Mouse (Mus musculus) midbrain, embryonic 13.5 days (tissue): ENCODE results near the gene C1qtnf3. TPM values are rescaled to one million over a fixed set of nuclear protein-coding genes. Genes with fewer than 3 reads are reported as not detected.

Source experiments
- ATAC-seq: fragments of 200-750 bp; cut with Nextera tagmentation; 2 replicates; pipeline ENCODE4 v1.8.0; 2017; ENCODE audit warnings: mild to moderate bottlenecking, moderate TSS enrichment, moderate library complexity
- H3K27ac ChIP-seq: fragments of 300-500 bp; sonication (generic); 2 replicates; pipeline ENCODE4 v1.5.1; 2015; ENCODE audit warnings: inconsistent platforms, mild to moderate bottlenecking, moderate library complexity
- H3K27me3 ChIP-seq: fragments of 300-500 bp; sonication (generic); 2 replicates; pipeline ENCODE4 v1.6.1; 2015; ENCODE audit warnings: mild to moderate bottlenecking, inconsistent platforms
- H3K36me3 ChIP-seq: fragments of 300-500 bp; sonication (generic); 2 replicates; pipeline ENCODE4 v1.6.1; 2015; ENCODE audit warnings: mild to moderate bottlenecking, inconsistent platforms
- H3K4me1 ChIP-seq: fragments of 300-500 bp; sonication (generic); replicated peaks from 2 replicates; pipeline ENCODE4 v1.6.1; 2015; ENCODE audit warnings: inconsistent platforms
- H3K4me2 ChIP-seq: fragments of 300-500 bp; sonication (generic); replicated peaks from 2 replicates; pipeline ENCODE4 v1.6.1; 2015; ENCODE audit warnings: moderate library complexity, mild to moderate bottlenecking, inconsistent platforms
- H3K4me3 ChIP-seq: fragments of 300-500 bp; sonication (generic); replicated peaks from 2 replicates; pipeline ENCODE4 v1.5.1; 2015; ENCODE audit warnings: mild to moderate bottlenecking, inconsistent platforms
- H3K9ac ChIP-seq: fragments of 300-500 bp; sonication (generic); replicated peaks from 2 replicates; pipeline ENCODE4 v1.6.1; 2015; ENCODE audit warnings: mild to moderate bottlenecking, inconsistent platforms
- H3K9me3 ChIP-seq: fragments of 300-500 bp; sonication (generic); 2 replicates; pipeline ENCODE4 v1.6.1; 2016; ENCODE audit warnings: mild to moderate bottlenecking, inconsistent platforms
- WGBS: fragments of 180-500 bp; shearing (Covaris S2); methylation state at CpG from one replicate; pipeline ENCODE4 v1.1.7; 2015; 5-methylcytosine and 5-hydroxymethylcytosine counted together
- polyA plus RNA-seq: library from polyadenylated mRNA; unstranded; fragments of >200 nt; fragmentation: Nextera tagmentation; extraction: Ambion mirVana; gene quantifications from 2 replicates; pipeline ENCODE4 v1.2.1, GENCODE M21; 2015

C1qtnf3 gene
- polyA plus RNA-seq, 1 experiment from 2014 or later: 0.52 TPM

DNA sequence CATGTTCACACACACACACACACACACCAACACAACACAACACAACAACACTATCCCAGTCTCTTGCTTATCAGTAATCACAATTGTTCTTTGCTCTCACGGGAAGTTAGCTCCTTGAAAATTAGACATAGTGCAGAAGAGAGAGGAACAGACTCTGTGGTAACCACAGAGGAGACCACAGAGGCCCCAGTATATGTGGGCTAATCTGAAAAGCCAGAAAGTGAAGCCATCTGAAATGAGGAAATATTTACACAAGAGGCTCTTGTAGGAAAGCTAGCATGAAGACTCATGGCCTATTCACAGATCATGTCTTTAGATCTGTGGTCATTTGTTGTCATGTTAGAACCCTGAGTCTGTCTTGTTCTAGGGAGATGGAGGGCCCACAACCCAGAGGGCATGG, 18.2 kb upstream of the C1qtnf3 start:
- no peak for ATAC-seq
- no peak overlapping the region for H3K4me2 ChIP-seq
- no peaks in the 10 kb centered on the region for H3K4me1 ChIP-seq
- no peaks in the 10 kb centered on the region for H3K36me3 ChIP-seq
- no peaks in the 10 kb centered on the region for H3K27me3 ChIP-seq
- no peak overlapping the region for H3K4me3 ChIP-seq
- no peaks in the 10 kb centered on the region for H3K9me3 ChIP-seq
- no peak overlapping the region for H3K27ac ChIP-seq
- H3K9ac ChIP-seq: no peak overlapping the region
- WGBS: 85% methylated on average over 1 of the region's 1 CpGs

DNA sequence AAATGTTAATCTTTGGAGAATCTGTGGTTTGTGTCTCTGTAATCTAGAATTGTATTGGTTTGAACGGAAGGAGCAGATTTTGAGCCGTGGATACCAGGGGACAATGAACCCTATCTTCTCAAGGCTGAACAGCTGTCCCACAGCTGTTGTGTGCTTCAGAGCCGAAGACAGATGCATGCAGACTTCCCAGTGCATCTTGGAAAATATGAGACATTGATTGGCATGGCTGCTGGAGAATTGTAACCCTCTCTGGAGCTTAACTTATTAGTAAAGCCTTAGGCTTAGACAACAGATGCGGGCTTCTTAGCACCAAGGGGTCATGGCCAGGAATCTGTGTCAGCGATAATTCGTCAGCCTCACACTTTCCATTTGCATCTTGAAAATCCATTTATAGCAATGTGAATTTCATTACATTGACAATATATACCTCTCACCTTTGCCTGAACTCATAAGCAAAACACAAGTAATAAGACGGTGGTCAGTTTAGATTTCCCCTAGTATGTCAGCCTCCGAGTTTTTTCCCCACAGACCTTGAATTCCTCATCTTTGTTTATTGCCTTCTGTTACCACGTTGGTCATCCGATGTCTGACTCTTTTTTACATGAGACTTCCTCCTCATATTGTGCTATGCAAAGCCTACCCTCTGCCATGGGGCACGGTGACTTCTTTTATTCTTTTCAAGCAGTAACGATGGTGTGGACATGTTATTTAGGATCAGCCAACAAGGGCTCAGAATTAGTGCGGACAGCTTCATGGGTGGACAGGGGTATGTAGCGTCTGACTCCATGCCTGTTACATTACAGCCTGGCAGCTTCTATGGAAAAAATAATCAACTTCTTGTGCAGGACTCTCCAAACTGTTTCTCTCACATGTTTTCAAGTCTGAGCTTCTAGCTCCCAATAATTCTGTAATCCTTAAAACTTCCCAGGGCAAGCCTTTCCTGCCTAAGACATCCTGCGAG, 11.7 kb upstream of the C1qtnf3 start:
- Histone ChIP-seq H3K27ac (no peak overlapping the region), H3K36me3 (no peaks in the 10 kb centered on the region), H3K4me3 (no peak overlapping the region), H3K4me1 (no peaks in the 10 kb centered on the region), H3K4me2 (no peak overlapping the region), H3K9me3 (no peaks in the 10 kb centered on the region), H3K27me3 (no peaks in the 10 kb centered on the region), H3K9ac (no peak overlapping the region)
- WGBS: 89% methylated on average over 15 of the region's 15 CpGs
- no peak for ATAC-seq

DNA sequence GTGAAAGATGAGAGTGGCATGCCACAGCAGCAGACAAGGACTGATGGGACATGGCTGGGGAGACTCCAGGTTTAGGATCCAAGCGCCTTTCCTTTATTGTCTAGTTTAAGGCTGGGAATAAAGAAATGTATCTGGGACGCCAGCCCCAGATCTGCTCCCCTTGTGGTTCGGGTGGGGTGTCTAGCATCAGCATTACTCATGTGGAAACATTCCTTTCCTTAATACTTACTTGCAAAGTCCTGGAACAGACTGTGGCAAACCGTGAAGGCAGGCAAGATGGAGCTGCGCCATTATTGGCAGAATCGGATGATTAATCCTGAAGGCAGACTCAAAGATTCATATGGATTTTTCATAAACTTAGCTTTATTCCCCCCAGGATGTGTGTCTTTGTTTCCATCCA, 10.2 kb upstream of the C1qtnf3 start:
- Histone ChIP-seq H3K27ac (no peak overlapping the region), H3K4me2 (no peak overlapping the region), H3K4me3 (no peak overlapping the region), H3K9ac (no peak overlapping the region), H3K9me3 (no peaks in the 10 kb centered on the region), H3K36me3 (no peaks in the 10 kb centered on the region), H3K4me1 (no peaks in the 10 kb centered on the region), H3K27me3 (no peaks in the 10 kb centered on the region)
- 77% methylated on average over 6 of the region's 6 CpGs for WGBS
- no peak for ATAC-seq

DNA sequence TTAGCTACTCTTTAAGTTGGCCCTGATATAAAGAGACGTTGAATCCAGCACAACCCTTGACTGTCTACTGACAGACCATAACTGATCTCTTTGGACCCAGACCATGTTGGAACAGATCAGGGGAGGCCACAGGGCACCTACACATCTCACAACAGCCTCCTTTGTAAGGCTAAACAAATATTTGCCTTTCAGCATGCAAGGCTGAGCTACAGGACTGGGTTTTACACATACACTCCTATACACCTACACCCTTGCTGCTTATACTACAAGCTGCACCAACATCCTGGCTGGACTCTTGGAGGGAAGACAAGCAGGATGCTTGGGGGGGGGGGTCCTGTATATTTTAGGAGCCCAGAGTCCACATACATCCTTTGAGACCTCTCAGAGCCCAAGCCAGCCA, 4.3 kb upstream of the C1qtnf3 start:
- H3K4me2 ChIP-seq: no peak overlapping the region
- no peak overlapping the region for H3K27ac ChIP-seq
- H3K27me3 ChIP-seq: no peaks in the 10 kb centered on the region
- H3K36me3 ChIP-seq: no peaks in the 10 kb centered on the region
- H3K9me3 ChIP-seq: no peaks in the 10 kb centered on the region
- no peak overlapping the region for H3K9ac ChIP-seq
- H3K4me1 ChIP-seq: no peaks in the 10 kb centered on the region
- ATAC-seq: no peak
- WGBS: 93% methylated on average over 1 of the region's 1 CpGs
- H3K4me3 ChIP-seq: no peak overlapping the region

DNA sequence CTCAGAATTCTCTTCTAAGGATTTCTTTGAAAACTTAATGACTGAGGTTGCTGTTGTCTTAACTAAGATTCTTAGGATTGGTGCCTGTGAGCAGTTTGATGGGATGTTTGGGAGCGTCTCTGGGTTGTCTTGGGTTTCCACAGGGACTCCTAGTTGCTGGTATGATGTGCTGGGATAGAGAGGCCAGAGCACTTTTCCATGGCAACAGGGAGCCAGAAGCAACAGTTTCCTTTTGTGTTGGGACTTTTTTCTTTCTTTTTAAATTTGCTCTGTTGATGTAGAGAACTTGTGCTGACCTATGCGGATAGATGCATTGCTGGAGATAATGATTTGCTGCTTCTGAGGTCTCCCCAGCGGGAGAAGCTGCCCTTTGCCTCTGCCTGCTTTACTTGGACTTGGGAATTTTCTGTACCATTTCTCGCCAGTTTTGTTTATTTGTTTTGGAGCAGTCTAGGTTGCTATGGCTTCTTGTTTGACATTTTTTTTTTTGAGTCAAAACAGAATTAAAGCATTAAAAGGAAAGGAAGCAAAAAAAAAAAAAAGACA, 701 bp downstream of the C1qtnf3 start:
- no peaks in the 10 kb centered on the region for H3K4me1 ChIP-seq
- no peak for ATAC-seq
- no peak overlapping the region for H3K27ac ChIP-seq
- no peak overlapping the region for H3K4me2 ChIP-seq
- H3K4me3 ChIP-seq: no peak overlapping the region
- 40% methylated on average over 4 of the region's 4 CpGs for WGBS
- no peak overlapping the region for H3K9ac ChIP-seq
- H3K36me3 ChIP-seq: no peaks in the 10 kb centered on the region
- no peaks in the 10 kb centered on the region for H3K27me3 ChIP-seq
- no peaks in the 10 kb centered on the region for H3K9me3 ChIP-seq

DNA sequence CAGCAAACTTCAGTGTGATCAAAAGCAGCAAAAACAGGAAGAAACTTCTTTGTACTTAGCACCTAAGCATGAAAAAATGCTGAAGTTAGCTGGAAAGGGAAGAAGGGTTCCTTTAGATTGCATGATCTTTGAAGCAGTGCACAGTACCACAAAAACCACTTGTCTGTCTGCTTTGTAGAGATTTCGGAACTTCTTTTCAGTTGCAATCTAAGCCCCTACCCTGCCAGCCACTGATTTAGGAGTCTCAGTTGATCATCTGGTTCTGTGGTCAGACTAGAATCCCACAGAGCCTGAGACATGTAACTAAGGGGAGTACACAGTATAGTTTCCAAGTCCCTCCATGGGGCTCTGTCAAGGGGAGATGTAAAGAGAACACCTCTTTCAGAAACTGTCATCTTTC, 1.3 kb downstream of the C1qtnf3 start:
- no peak for ATAC-seq
- Histone ChIP-seq H3K4me2 (no peak overlapping the region), H3K36me3 (no peaks in the 10 kb centered on the region), H3K4me1 (no peaks in the 10 kb centered on the region), H3K9ac (no peak overlapping the region), H3K27ac (no peak overlapping the region), H3K9me3 (no peaks in the 10 kb centered on the region), H3K27me3 (no peaks in the 10 kb centered on the region), H3K4me3 (no peak overlapping the region)
- WGBS: 76% methylated on average over 1 of the region's 1 CpGs

DNA sequence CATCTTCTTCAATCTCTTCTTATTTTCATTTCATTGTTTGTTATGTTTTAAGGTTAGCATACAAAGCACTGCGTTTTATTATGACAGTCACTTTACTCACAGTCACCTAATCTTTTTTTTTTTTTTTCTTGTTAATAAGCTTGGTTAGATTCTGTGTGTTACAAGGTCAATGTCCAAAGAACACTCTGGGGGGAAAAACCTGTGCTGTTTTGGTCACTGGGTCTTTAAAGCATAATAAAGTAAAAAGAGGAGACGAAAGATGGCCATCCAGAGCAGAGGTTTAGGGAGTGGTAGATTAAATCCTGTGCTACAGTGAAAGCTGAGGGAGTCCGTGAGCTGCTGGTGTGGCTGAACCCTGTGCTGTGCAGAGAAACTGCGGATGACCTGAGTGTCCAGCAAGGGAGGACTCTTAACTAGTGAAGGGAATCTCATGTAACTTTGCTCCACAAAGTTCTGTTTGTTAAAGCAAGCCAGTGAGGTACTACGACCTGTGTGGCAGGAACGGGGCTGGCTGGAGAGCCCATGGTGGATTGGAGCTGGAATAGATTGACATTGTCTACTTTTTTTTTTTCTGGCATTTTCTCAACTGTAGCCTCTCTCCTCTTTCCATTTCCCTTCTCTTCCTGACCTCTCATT, 2.4 kb downstream of the C1qtnf3 start:
- Histone ChIP-seq H3K27ac (no peak overlapping the region), H3K9ac (no peak overlapping the region), H3K4me3 (no peak overlapping the region), H3K9me3 (no peaks in the 10 kb centered on the region), H3K36me3 (no peaks in the 10 kb centered on the region), H3K4me2 (no peak overlapping the region), H3K27me3 (no peaks in the 10 kb centered on the region), H3K4me1 (no peaks in the 10 kb centered on the region)
- WGBS: 88% methylated on average over 6 of the region's 6 CpGs
- no peak for ATAC-seq

DNA sequence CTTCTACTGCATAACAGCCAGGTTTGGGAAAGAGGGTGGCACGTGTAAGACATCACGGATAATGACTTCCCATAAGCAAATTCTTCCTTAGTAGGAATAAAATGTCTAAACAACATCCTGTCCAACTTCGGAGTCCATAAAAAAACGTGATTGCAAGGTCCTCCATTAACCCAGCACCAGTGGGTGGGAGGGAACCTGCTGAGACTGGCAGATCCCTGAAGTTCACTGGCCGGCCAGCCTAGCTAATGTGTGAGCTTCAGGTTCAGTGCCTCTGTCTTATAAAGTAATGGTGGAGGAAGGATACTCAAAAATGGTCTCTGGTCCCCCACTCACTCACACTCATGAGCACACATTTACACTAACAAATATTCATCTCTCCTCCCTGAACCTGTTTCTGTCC, 3.0 kb downstream of the C1qtnf3 start:
- H3K27me3 ChIP-seq: no peaks in the 10 kb centered on the region
- H3K27ac ChIP-seq: no peak overlapping the region
- ATAC-seq: no peak
- H3K4me3 ChIP-seq: no peak overlapping the region
- no peak overlapping the region for H3K9ac ChIP-seq
- no peaks in the 10 kb centered on the region for H3K4me1 ChIP-seq
- H3K9me3 ChIP-seq: no peaks in the 10 kb centered on the region
- H3K36me3 ChIP-seq: no peaks in the 10 kb centered on the region
- H3K4me2 ChIP-seq: no peak overlapping the region
- 74% methylated on average over 5 of the region's 5 CpGs for WGBS

DNA sequence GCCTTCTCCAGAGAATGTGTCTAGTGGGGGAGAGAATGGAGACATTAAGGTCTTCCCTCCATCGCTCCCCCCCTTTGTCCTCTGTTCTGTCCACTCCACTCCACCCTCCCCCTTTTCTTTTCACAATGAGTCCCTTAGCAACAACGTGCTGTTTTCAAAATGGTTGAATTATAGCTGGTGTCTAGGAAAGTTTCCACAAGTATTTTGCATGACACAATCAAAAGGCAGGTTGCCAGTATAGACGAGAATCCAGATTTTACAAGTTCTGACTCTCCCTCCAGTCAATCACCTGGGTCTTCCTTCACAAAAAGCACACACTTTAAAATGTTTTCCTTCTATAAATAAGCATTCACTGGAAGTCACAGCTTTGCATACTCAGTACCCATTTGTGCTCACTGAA, 4.6 kb downstream of the C1qtnf3 start:
- Histone ChIP-seq H3K9me3 (no peaks in the 10 kb centered on the region), H3K27me3 (no peaks in the 10 kb centered on the region), H3K27ac (no peak overlapping the region), H3K9ac (no peak overlapping the region), H3K4me1 (no peaks in the 10 kb centered on the region), H3K4me2 (no peak overlapping the region), H3K4me3 (no peak overlapping the region), H3K36me3 (no peaks in the 10 kb centered on the region)
- no peak for ATAC-seq
- WGBS: 48% methylated on average over 3 of the region's 3 CpGs

DNA sequence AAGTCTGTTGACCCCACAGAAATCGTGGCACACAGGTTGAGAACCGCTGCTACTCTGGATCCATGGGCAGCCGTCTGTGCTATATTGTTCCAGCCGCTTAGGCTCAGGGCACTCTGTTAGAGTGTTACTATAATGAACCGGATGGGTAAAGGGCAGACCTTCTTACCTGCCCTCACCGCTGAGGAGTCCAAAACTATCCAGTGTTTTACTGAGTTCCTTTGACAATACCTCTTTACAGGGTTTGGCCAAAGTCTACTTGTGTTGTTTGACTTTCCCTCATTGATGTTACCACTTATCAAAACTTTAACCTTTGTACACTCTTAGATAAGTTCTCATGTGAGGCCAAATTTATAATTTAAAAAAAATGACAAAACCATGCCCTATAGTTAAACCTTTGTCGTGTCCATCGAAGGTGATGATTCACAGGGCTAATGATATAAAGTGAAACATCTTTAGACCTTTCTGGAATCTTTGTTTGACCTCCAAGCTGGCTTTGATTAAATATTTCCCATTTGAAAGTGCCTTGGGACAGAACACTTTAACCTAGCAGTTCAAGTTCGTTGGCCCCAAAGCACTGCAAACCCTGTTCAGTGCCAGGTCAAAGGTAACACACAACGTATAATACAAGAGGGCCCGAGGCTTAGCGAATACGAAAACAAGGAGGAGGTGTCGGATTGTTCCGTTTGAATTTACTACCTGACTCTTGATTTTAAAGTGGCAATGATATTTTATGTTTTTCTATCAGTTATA, 7.3 kb downstream of the C1qtnf3 start:
- WGBS: 92% methylated on average over 15 of the region's 15 CpGs
- no peak overlapping the region for H3K4me2 ChIP-seq
- no peaks in the 10 kb centered on the region for H3K36me3 ChIP-seq
- H3K9me3 ChIP-seq: no peaks in the 10 kb centered on the region
- no peaks in the 10 kb centered on the region for H3K4me1 ChIP-seq
- no peak overlapping the region for H3K9ac ChIP-seq
- no peak overlapping the region for H3K27ac ChIP-seq
- no peak for ATAC-seq
- H3K4me3 ChIP-seq: no peak overlapping the region
- H3K27me3 ChIP-seq: no peaks in the 10 kb centered on the region

DNA sequence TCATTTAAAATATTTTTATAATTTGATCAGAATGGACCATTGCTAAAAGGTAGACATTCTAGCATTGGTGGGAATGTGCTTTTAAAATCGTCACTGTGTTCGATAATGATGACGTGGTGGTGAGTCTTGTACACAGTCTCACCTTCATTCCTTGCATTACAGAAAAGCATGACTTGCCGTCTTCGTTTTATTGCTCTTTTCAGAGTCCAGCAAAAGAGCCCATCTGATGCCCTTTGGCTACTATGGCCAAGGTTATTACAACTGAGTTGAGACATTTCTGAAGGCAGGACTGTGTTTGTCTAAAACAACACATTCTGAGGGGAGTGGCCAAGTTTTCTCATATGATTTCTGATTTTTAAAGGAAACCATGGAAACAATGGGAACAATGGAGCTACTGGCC, 8.1 kb downstream of the C1qtnf3 start:
- Histone ChIP-seq H3K9me3 (no peaks in the 10 kb centered on the region), H3K27me3 (no peaks in the 10 kb centered on the region), H3K4me2 (no peak overlapping the region), H3K9ac (no peak overlapping the region), H3K36me3 (no peaks in the 10 kb centered on the region), H3K4me1 (no peaks in the 10 kb centered on the region), H3K4me3 (no peak overlapping the region), H3K27ac (no peak overlapping the region)
- ATAC-seq: no peak
- 94% methylated on average over 5 of the region's 5 CpGs for WGBS

DNA sequence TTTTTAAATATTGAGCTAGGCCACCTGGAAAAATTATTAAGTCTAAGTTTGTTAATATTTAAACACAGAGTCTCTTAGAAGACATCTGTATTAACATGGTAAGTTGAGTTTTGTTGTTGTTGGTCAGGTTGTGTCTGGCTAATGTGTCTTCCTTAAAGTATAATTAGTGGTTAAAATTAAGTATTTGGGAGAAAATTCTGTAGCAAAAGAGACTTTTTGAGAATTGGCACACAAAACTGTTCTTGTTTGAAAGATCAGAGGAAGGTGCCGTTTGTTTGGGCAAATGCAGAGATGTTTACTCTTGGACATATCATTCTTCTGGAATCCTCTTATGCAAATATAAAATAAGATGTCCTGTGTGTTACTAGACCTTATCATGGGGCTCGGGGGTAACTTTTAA, 10.5 kb downstream of the C1qtnf3 start:
- Histone ChIP-seq H3K4me1 (no peaks in the 10 kb centered on the region), H3K4me2 (no peak overlapping the region), H3K27me3 (no peaks in the 10 kb centered on the region), H3K9me3 (no peaks in the 10 kb centered on the region), H3K27ac (no peak overlapping the region), H3K4me3 (no peak overlapping the region), H3K9ac (no peak overlapping the region), H3K36me3 (no peaks in the 10 kb centered on the region)
- no peak for ATAC-seq
- WGBS: 85% methylated on average over 2 of the region's 2 CpGs
